Mouse (Mus musculus): ENCODE results near the gene Plpp3.

- no peak for TF ChIP-seq CTCF (IDR thresholded peaks at IDR 0.05; ENCODE audit: extremely low read depth, insufficient read length, insufficient replicate concordance, low read depth, low read length)
- TF ChIP-seq POLR2A (IDR thresholded peaks at IDR 0.05; ENCODE audit: low read depth, low read length): no peak
These were observed 69.2 kb downstream of the Plpp3 start for GRCm38 (mm10) chr4:105226351-105226750.

Data from small intestine, adult 2 months (tissue).